Mouse (Mus musculus): ENCODE data around the gene Pitpna.

Gene Pitpna

GRCm38 (mm10) chr11:75658311-75658710 lies 70.4 kb downstream of the Pitpna start:
- DNase-seq = no peak

GRCm38 (mm10) chr11:75658996-75659750 lies 71.3 kb downstream of the Pitpna start:
- no peak for DNase-seq

GRCm38 (mm10) chr11:75660081-75660590 lies 72.2 kb downstream of the Pitpna start:
- no peak for DNase-seq

- no peak for DNase-seq
Observed at GRCm38 (mm10) chr11:75660941-75661800, 73.3 kb downstream of the Pitpna start.

- DNase-seq = no peak
Observed at GRCm38 (mm10) chr11:75662131-75662530, 74.2 kb downstream of the Pitpna start.

GRCm38 (mm10) chr11:75666296-75666695 lies 78.4 kb downstream of the Pitpna start:
- DNase-seq = no peak

GRCm38 (mm10) chr11:75668621-75669020 lies 80.7 kb downstream of the Pitpna start:
- DNase-seq = no peak

- no peak for DNase-seq
Observed at GRCm38 (mm10) chr11:75669176-75669852, 81.4 kb downstream of the Pitpna start.

- DNase-seq = no peak
Observed at GRCm38 (mm10) chr11:75669853-75670200, 81.9 kb downstream of the Pitpna start.

- no peak for DNase-seq
Observed at GRCm38 (mm10) chr11:75671426-75672180, 83.7 kb downstream of the Pitpna start.

- no peak for DNase-seq
Observed at GRCm38 (mm10) chr11:75673411-75673810, 85.5 kb downstream of the Pitpna start.

GRCm38 (mm10) chr11:75674875-75675274 lies 87.0 kb downstream of the Pitpna start:
- no peak for DNase-seq

- no peak for DNase-seq
Observed at GRCm38 (mm10) chr11:75677881-75678746, 90.2 kb downstream of the Pitpna start.

Measured in B cell, adult 2 months (primary cell).